Mouse (Mus musculus) layer of hippocampus, adult 8-10 months (tissue): ENCODE measurements at regions not wholly inside any gene's neighbourhood (a gene's known extent, or its start where the extent isn't known, plus 50 kb on each side); places are given as distances from the start of the nearest gene placed in this dataset.

Experiments
- DNase-seq, 2 experiments: peaks; one replicate each; pipeline ENCODE4 v3.0.0; 2022; ENCODE audit warnings: low spot score in 2 of 2

GRCm38 (mm10) chr13:112000293-112000665 is 191.5 kb upstream of the Map3k1 start:
- DNase-seq, result no peak

GRCm38 (mm10) chr13:112000696-112001095 is 191.9 kb upstream of the Map3k1 start:
- no peak for DNase-seq

GRCm38 (mm10) chr13:112001155-112002025 is 192.6 kb upstream of the Map3k1 start:
- no peak for DNase-seq

GRCm38 (mm10) chr13:112002661-112003347 is 194.0 kb upstream of the Map3k1 start:
- DNase-seq, result no peak

- DNase-seq, result no peak
These were observed 194.7 kb upstream of the Map3k1 start for GRCm38 (mm10) chr13:112003445-112003844.

- no peak for DNase-seq
These were observed 195.3 kb upstream of the Map3k1 start for GRCm38 (mm10) chr13:112004126-112004525.

GRCm38 (mm10) chr13:112005421-112005820 is 196.6 kb upstream of the Map3k1 start:
- no peak for DNase-seq

- no peak for DNase-seq
These were observed 200.0 kb upstream of the Map3k1 start for GRCm38 (mm10) chr13:112008806-112009205.

- DNase-seq, result no peak
These were observed 200.5 kb upstream of the Map3k1 start for GRCm38 (mm10) chr13:112009288-112009687.

- DNase-seq, result no peak
These were observed 201.7 kb upstream of the Map3k1 start for GRCm38 (mm10) chr13:112010464-112010863.

- DNase-seq, result no peak
These were observed 203.8 kb upstream of the Map3k1 start for GRCm38 (mm10) chr13:112012640-112013039.

GRCm38 (mm10) chr13:112015083-112015482 is 206.3 kb upstream of the Map3k1 start:
- no peak for DNase-seq

GRCm38 (mm10) chr13:112016280-112016679 is 207.5 kb upstream of the Map3k1 start:
- no peak for DNase-seq

- DNase-seq, result no peak
These were observed 209.9 kb upstream of the Map3k1 start for GRCm38 (mm10) chr13:112018497-112019281.

- no peak for DNase-seq
These were observed 210.8 kb upstream of the Map3k1 start for GRCm38 (mm10) chr13:112019575-112019974.

- no peak for DNase-seq
These were observed 214.4 kb upstream of the Map3k1 start for GRCm38 (mm10) chr13:112023171-112023570.

- DNase-seq, result no peak
These were observed 216.1 kb upstream of the Map3k1 start for GRCm38 (mm10) chr13:112024667-112025585.

GRCm38 (mm10) chr13:112025586-112025950 is 216.8 kb upstream of the Map3k1 start:
- no peak for DNase-seq

GRCm38 (mm10) chr13:112027736-112028135 is 218.9 kb upstream of the Map3k1 start:
- DNase-seq, result no peak

- no peak for DNase-seq
These were observed 222.3 kb upstream of the Map3k1 start for GRCm38 (mm10) chr13:112031061-112031460.
